Mouse (Mus musculus): Measurements from ENCODE around the gene Ccdc51.

The Ccdc51 gene

GRCm38 (mm10) chr9:109057543-109057942 is 24.8 kb upstream of the Ccdc51 start:
- DNase-seq: no peak

- no peak for DNase-seq
These were observed 24.1 kb upstream of the Ccdc51 start for GRCm38 (mm10) chr9:109058006-109058765.

GRCm38 (mm10) chr9:109059136-109059903 is 23.0 kb upstream of the Ccdc51 start, which contains the start of gene Trex1:
TSS of gene Trex1 (minus strand) at chr9:109059734.
- DNase-seq: peak; percentile 88

GRCm38 (mm10) chr9:109060184-109060897 is 22.0 kb upstream of the Ccdc51 start:
- DNase-seq: no peak

GRCm38 (mm10) chr9:109060898-109061295 is 21.4 kb upstream of the Ccdc51 start:
- no peak for DNase-seq

- no peak for DNase-seq
These were observed 14.1 kb upstream of the Ccdc51 start for GRCm38 (mm10) chr9:109068095-109068735.

GRCm38 (mm10) chr9:109073661-109074573 is 8.4 kb upstream of the Ccdc51 start, which contains the start of gene Atrip:
TSS of gene Atrip (minus strand) at chr9:109074124.
- DNase-seq: peak; percentile 90

- no peak for DNase-seq
These were observed 1.8 kb upstream of the Ccdc51 start for GRCm38 (mm10) chr9:109080516-109080915.

GRCm38 (mm10) chr9:109081749-109082123 is 557 bp upstream of the Ccdc51 start:
- no peak for DNase-seq

- DNase-seq: no peak
These were observed 2.6 kb downstream of the Ccdc51 start for GRCm38 (mm10) chr9:109084922-109085321.

- no peak for DNase-seq
These were observed 5.7 kb downstream of the Ccdc51 start for GRCm38 (mm10) chr9:109087987-109088386.

- no peak for DNase-seq
These were observed 8.2 kb downstream of the Ccdc51 start for GRCm38 (mm10) chr9:109090446-109090845.

- DNase-seq: no peak
These were observed 9.5 kb downstream of the Ccdc51 start for GRCm38 (mm10) chr9:109091802-109092201.

- no peak for DNase-seq
These were observed 10.5 kb downstream of the Ccdc51 start for GRCm38 (mm10) chr9:109092799-109093198.

GRCm38 (mm10) chr9:109093786-109094552 is 11.7 kb downstream of the Ccdc51 start:
- DNase-seq: no peak

GRCm38 (mm10) chr9:109094553-109095136 is 12.4 kb downstream of the Ccdc51 start:
- no peak for DNase-seq

GRCm38 (mm10) chr9:109095137-109095982 is 13.1 kb downstream of the Ccdc51 start, which contains the start of gene Plxnb1:
TSS of gene Plxnb1 (plus strand) at chr9:109095389.
- peak; percentile 76 for DNase-seq

GRCm38 (mm10) chr9:109096251-109096661 is 14.0 kb downstream of the Ccdc51 start:
- DNase-seq: no peak

- no peak for DNase-seq
These were observed 14.6 kb downstream of the Ccdc51 start for GRCm38 (mm10) chr9:109096856-109097255.

Measured in thymus, postnatal 25 days (tissue).